Mouse (Mus musculus) 3134 (cell line): ENCODE measurements around the gene Nccrp1.

Experiments
- DNase-seq: peaks from one replicate; pipeline ENCODE4 v3.0.0-alpha.2; 2011; ENCODE audit warnings: low spot score; ENCODE audit not compliant: insufficient read length; ENCODE audit errors: extremely low read depth

Nccrp1 gene

DNA sequence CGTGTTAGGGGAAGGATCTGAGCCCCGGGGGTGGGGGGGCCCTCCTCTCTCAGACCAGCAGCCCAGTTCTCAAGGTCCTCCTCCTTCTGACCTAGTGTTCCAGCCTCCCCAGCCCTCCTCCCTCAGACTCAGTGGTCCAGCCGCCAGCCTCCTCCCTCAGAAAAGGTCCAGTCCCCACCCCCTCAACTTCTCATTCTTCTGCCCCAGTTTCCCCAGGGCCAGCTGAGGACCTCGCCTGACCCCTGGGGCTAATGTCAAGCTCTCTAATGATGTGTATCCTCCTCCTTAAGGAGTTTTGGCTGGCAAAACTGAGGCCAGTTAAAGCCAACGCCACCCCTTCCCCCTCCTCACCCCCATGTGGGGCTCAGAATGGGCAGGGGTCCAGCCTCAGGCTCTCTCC is at the start of gene Nccrp1:
Gene Nccrp1, minus strand, starts transcription at position 101 of the 400 bp plus-strand sequence.
- DNase-seq = no peak

DNA sequence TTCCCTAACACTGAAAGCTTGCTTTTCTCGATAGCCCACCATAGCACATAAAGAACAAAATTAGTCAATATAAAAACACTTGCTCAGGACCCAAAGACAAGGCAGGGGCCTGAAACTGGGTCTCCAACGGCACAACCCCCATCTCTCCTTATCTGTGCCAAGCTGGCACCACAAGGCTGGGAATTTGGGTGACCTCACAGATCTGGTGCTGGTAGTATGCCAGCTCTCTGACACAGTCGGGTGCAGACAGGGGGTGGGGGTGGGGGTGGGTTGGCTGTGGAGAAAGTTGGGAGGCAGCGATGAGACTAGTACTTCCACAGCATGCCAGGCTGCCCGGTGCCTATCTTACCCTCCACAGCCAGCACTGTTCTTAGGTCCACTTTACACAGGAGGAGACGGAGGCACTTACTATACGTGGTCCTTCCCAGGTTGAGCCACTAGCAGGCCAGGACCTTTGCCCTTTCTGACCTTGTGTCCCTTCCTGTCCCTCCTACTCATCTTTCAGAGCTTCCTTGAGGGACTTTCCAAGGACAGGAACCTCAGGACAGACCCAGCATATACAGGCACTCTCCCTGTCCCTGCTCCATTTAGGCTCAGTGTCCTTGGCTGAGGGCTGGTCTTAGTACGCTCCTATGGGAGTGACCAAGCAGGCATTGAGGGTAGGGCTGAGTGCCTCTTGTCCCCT is 48.8 kb upstream of the Nccrp1 start:
- no peak for DNase-seq

DNA sequence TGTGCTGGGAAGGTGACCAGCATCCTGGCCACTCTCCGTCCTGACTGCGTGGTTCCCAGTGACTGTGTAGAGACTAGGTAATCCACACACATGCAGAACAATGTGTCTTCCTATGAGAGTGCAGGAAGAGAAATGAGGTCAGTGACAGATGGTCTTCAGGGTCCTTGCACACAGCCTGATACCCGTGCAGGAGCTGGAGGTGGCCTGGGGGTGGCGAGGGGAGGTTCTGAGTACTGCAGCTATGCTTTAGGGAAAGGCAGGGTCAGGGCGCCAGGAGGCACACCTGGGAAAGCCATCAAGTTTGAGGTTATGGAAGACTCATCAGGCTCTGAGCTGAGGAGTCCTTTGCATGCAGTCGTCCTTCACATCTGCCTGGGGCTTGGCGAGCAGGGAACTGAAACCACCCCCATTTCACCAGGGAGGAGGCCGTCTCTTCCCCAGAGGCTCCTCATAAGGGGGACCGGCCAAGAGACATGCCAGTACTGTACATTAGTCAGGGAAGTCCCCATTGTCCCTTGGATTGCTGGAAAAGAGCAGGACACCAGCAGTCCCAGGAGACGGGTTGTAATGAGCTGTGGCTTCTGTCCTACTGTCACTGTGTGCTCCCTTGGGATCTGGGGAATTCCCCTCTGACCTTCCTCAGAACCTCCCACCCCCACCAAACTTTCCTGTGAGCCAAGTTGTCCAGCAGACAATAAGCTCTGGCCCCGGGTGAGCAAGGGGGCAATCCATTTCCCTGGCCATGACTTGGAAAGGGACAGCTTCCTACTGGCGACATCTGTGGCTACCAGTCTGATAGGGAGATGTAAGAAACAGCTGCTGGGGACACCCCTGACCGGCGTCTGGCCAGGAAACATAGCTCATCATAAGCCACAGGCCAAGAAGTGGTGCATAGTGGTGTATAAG is 46.4 kb upstream of the Nccrp1 start:
- DNase-seq = peak; percentile 67

DNA sequence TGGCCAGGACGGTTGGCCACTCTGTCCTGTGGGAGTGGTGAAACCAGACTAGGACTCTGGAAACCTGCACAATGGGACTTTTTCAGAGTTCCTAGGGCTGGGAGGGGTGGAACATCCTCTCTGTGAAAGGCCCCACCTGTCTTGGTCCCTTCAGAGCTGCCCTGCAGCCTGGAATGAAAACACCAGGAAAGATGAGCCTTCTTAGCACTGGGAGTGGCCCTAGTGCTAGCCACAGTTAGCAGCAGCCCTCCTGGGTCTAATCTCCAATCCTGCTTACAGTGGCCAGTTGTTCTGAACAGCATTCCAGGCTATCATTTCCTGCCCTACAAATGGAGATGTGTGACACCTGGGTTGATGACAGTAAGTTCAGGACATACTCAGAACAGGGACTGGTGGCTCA is 44.8 kb upstream of the Nccrp1 start:
- no peak for DNase-seq

DNA sequence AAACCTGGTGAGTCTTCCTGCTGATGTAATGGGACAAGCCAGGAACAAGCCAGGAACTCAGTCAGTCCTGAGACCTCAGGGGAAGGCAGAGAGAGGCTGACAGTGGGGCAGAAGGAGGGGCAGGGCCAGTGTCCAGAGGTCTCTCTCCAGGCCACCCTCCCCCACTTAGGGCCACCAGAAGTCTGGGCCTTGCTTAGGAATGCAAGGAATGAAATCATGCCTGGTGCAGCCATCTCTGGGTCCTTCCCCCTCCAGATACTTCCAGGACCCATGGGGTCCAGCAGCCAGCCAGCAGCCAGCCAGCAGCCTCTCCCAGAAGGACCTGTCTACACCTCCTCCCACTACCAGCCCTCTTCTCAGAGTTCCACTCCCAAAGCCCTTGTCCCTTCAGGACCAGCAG is 40.6 kb upstream of the Nccrp1 start:
- peak; percentile 42 for DNase-seq

DNA sequence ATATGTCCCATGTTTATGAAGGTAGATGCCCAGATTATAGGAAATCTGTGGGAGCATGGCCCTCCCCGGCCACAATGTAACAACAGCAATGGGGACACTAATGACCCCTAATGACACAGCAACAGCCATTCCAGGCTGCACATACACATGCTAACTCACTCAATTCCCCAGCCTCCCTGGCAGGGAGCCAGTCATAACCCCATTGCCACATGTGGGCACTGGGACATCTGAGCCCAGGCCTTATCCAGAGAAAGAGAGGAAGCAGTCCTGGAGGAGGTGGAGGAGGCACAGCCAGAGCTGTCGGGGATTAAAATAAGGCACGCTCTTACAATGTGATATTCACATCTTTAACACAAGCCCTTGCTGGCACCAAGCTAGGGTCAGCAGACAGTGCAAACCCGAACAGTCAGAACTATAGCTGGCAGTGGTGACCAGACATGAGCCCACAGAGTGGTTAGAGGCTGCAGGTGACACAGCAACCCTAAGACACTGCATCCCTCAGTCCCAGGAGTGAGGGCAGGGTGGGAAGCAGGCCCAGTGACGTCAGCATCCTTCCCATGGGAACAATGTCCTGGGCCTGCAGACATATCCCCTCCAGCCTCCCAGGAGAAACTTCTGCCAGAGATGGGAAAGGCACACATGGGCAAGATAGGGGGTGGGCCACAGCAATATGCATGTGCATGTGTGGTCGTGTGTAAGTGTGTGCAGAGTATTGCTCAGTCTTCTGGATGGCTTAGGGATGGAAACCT is 39.8 kb upstream of the Nccrp1 start:
- DNase-seq = peak; percentile 39

DNA sequence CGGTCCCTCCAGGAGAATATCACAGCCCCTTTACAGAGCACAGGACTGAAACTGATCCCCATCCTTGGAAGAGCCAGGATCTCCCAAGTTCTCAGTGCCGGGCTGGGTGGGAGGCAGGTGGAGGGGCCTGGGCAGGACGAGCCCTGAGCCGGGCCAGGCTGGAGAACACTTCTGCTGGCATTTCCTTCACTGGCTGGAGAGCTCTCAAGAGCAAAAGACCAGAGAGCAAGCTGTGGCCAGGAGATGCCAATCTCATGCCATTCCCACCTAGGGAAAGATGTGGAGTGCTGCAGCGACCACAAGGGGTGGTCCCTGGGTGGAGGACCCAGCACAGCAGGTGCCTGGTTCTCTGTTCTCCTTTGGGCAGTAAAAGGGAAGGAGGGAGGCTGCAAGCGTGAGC is 37.9 kb upstream of the Nccrp1 start:
- DNase-seq = no peak

DNA sequence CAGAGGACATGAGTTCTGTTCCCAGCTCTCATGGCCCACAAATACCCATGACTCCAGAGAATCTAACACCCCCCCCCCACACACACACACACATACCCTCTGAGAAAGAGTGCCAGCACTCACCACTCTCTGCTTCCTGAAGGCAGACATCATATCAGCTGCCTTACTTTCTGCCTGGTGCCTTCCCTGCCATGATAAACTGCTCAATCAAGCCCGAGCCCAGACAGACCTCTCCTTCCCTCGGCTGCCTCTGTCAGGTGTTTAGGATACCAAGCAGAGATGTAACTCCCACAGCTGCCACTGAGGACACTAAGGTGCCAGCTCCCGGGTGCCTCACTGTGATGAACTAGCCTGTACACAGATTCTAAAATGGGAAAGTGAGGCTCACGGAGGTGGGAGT is 37.4 kb upstream of the Nccrp1 start:
- no peak for DNase-seq

DNA sequence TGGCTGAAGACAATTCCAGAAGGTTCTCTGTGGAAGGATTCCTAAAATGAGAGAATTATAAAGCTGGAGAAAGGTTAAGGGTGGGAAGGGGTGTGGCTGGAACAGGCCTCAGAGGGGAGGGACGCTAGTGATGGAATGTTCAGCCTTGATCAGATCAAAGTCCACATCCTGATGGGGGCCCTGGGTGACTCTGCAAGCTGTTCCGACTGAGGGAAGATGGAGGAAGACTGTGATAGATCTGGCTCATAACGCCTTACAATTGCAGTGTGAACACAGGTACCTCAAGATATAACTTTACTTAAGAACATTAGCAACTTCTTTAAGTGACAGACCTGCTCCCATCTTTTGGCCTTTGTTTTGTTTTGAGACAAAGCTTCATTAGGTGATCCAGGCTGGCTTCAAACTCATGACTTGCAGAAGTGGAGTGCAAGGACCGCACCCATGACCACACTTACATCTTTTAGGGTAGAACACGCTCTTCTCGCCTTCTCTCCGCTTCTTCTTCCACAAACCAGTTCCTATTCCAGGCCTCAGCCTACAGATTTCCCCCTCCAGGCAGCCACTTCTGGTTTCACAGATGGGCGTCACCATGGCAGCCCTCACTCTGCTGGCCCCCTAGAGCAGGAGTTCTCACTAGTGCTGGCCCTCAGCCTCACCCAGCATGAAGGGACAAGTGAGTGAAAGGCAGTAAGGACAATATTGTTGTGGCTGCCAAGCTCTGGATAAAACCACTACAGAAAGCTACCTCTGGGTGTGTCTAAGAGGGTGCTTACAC is 36.7 kb upstream of the Nccrp1 start:
- no peak for DNase-seq

DNA sequence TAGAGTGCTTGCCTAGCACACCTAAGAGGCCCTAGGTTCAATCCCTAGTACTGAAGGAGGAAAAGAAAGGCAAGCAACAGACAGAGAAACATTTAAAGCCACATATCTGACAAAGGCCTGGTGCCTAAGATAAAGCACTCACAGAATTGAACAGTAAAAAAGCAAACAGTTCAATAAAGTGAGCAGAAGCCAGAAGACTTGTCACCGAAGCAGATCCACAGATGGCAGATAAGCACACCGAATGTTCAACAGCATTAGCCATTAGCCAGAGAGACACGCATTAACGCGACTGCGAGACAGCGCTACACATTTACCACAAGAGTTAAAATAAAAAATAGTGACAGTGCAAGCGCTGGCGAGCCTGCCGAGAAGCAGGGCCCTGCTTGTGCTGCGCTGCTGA is 35.8 kb upstream of the Nccrp1 start:
- no peak for DNase-seq

DNA sequence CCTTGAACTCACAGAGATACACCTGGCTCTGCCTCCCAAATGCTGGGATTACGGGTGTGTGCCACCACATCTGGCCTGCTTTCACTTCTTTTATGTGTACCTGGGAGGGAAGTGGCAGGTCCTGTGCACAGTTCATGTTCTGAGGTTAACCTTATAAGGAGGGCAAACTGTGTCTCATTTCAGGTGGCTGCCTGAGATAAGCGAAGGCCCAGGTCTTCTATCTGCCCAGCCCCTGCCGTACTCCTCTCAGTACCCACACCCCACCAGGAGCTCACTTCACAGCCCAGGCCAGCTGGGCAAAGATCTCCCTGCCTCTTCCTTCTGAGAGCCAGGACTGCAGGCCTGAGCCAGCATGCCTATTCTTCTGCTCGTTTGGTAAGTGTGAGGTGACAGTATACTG is 34.7 kb upstream of the Nccrp1 start:
- no peak for DNase-seq

DNA sequence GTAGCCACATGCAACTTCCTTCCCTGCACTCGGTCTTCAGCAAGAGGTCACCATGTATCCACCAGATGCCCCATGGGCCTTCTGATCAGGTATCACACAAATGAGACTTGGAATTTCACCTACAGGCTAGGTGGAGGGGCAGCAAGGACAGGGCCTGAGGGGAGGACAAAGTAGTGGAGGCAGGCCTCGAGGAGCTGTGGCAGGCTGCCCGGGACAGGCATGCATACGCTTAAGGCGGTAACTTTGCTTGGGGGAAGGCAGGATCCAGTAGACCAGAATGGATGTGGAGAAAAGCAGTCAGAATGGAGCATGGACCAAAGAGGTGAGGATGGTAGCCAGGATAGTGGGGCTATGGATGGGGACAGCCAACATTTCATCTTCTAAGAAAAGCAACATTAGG is 32.8 kb upstream of the Nccrp1 start:
- no peak for DNase-seq

DNA sequence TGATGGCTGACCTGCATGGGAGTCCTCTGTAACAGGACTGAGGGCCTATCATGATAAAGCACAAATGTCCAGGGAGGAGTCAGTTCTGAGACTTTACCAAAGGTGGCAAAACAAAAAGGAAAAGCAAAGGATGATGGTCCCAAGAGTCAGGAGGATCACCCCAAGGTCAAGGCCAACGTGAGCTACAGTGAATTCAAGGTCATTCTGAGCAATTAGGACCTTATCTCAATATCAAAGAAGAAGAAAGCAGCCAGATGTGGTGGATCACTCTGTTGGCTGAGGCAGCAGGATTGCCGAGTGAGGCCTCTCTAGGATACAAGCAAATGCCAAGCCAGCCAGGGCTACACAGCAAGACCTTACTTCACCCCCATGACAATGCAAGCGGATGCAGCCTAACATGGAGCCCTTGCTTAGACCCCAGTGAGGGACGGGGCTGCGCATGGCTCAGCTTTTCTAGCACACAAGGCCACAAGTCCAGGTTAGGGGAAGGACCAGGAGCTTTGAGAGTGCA is 31.5 kb upstream of the Nccrp1 start:
- no peak for DNase-seq

DNA sequence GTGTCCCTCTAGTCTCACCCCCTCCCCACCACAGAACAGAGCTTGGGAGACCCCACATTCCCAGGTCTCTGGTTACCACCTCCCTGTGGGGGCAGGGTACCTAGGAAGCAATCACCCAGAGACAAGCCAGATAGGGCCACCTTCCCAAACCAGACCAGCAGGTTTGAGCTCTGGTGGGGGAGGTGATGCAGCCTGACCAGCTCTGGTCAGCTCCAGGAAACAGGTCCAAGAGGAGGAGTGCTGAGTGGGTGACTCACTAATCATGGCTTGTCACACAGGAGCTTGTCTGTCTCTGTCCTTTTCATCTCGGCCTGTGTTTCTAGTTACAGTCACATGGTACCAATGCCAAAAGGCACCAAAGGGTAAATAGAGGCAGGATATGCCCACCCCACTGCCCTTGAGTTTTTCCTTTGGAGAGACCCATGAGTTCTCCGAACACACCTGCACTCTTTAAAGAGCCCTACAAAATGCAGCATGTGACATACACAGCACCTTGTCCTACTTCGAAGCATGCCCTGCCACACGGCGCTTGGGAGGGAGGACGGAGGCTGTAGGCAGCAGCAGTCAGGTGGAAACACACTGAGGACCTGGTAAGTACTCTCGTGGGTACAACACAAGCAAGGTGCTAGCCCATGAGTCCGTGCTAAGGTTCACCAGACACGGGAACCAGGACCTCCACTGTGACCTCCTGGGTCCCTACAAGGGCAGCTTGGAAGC is 30.9 kb upstream of the Nccrp1 start:
- peak; percentile 41 for DNase-seq

DNA sequence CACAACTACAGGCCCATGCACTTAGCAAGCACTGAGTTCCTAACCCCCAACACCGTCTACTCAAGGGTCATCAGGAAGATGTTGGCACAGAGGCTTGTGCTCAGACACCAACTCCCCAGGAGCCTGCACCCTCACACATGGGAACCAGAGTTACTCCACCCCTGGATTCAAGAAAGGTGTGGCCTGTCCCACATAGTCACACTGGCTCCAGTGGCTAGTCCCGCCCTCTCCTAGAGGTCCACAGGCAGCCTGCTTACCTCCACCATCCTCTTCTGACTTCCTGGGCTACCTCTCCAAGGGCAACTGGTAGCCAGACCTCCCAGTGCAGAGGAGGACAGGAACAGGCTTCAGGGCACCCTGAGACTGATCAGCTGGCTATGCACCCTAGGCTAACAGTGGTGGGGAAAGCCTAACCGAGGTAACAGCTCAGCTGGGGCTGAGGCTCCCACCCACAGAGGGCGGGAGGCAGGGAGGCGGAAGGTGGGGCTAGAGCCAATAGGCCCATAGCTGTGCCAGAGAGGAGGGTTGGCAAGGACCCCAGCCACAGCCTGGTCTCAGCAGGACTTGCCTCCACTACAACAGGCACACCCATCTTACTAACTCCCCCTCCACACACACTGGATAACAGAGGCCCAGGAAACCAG is 29.3 kb upstream of the Nccrp1 start:
- peak; percentile 71 for DNase-seq

DNA sequence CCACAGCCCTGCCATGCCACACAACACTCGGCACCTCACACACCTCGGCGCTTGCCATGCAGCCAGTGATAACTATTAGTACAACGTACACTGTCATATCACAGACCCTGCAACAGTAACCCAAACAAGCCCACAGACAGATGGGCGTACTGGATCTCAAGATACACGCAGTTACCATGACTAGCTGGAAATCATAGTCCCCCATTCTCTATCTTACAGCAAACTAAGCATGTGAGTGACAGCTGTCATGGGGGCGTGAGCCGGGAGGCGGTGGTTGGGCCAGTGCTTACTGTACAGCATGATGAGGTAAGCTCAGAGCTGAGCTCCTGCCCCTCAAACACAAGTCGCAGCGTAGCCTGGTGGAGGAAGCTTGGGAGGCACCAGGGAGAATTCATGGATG is 28.5 kb upstream of the Nccrp1 start:
- no peak for DNase-seq

DNA sequence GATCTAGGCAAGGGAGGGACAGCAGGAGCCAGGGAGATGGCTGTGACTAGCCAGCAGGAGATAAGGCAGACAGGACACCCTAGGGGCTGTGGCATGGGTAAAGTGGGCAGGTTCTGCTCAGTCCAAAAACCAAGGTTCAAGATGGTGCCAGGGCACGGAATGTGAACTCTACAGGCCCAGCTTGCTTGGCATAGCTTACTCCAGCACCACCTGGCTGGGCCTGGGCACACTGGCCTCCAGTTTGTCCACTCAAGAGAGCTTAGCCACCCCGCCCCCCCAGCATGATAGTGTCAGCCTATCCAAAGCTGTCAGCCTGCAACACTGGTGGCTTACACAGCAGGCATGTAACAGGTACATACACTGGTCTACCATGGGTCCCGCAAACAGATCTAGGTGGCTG is 26.2 kb upstream of the Nccrp1 start:
- no peak for DNase-seq

DNA sequence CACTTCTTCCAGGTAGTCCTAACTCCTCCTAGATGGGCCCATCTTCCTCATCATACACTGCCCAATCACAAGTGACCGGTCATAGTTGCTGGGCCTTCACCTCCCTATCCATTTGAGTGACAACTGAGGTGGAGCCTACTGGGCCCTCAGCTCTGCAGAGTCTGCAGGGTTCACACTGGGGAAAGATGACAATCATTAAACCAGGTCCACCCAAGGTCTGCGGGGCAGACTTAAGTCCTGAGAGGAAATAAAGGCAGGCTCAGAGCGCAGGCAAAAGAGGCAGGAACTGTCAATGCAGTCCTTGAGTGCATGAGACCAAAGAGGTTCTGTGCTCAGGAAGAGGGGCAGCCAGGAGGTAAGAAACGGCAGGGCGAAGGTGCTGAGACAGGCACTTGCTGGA is 25.6 kb upstream of the Nccrp1 start:
- no peak for DNase-seq

DNA sequence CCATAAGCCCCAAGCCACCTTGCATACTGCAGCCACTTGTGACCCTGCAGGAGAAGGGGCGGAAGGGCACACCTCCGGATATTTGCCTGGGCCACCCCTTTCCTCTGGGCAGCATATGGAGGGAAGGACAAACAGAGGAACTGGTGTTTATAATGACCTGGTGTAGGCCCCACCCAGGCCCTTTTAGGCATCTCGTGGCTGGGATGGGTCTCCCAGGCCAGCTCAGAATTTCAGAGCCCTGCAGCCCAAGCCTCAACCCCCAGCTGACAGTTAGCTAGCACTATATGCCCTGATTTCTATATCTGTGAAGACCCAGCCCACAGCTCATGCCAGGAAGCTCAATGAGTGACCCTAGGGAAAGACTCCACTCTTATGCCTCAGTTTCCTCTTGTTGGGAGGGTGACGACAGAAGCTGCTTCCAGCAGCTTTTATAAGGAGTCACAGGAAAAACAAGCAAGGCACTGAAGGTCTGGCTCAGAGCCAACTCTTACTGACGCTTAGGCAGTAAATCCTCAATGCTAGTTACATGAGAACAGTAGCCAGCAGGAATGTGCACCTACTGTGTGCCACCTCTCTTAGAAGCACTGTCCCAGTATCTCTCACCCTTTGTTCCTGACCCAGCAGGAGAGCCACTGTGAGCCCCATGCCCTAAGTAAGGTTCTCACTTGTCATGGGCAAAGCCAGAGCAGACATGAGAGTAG is 24.1 kb upstream of the Nccrp1 start:
- no peak for DNase-seq
